Mouse (Mus musculus) WW6 (cell line): ENCODE measurements around the gene Selenof.

Experiments used
- DNase-seq: peaks from one replicate; pipeline ENCODE4 v3.0.0-alpha.2; 2013; ENCODE audit warnings: low read depth, low spot score

Selenof gene

GRCm38 (mm10) chr3:144563916-144564315, 6.2 kb upstream of the Selenof start:
- DNase-seq = no peak

GRCm38 (mm10) chr3:144565212-144565611, 4.9 kb upstream of the Selenof start:
- DNase-seq = no peak

GRCm38 (mm10) chr3:144568861-144569361, 1.2 kb upstream of the Selenof start:
- DNase-seq = no peak

- no peak for DNase-seq
Observed at GRCm38 (mm10) chr3:144569401-144569971, 618 bp upstream of the Selenof start.

- DNase-seq = no peak
Observed at GRCm38 (mm10) chr3:144570816-144571487, 848 bp downstream of the Selenof start.

- no peak for DNase-seq
Observed at GRCm38 (mm10) chr3:144574256-144574655, 4.2 kb downstream of the Selenof start.

- no peak for DNase-seq
Observed at GRCm38 (mm10) chr3:144577366-144578340, 7.5 kb downstream of the Selenof start.

- no peak for DNase-seq
Observed at GRCm38 (mm10) chr3:144578921-144579320, 8.8 kb downstream of the Selenof start.

- DNase-seq = no peak
Observed at GRCm38 (mm10) chr3:144579796-144580195, 9.7 kb downstream of the Selenof start.

GRCm38 (mm10) chr3:144580281-144580680, 10.2 kb downstream of the Selenof start:
- DNase-seq = no peak

GRCm38 (mm10) chr3:144581842-144582241, 11.7 kb downstream of the Selenof start:
- no peak for DNase-seq

- DNase-seq = no peak
Observed at GRCm38 (mm10) chr3:144582306-144582705, 12.2 kb downstream of the Selenof start.

- DNase-seq = no peak
Observed at GRCm38 (mm10) chr3:144583789-144584188, 13.7 kb downstream of the Selenof start.

GRCm38 (mm10) chr3:144584789-144585553, 14.9 kb downstream of the Selenof start:
- DNase-seq = no peak

- DNase-seq = no peak
Observed at GRCm38 (mm10) chr3:144586731-144587130, 16.6 kb downstream of the Selenof start.

GRCm38 (mm10) chr3:144589189-144589890, 19.2 kb downstream of the Selenof start:
- no peak for DNase-seq

GRCm38 (mm10) chr3:144592992-144593785, 23.1 kb downstream of the Selenof start:
- no peak for DNase-seq

- no peak for DNase-seq
Observed at GRCm38 (mm10) chr3:144597121-144597520, 27.0 kb downstream of the Selenof start.

GRCm38 (mm10) chr3:144597790-144598467, 27.8 kb downstream of the Selenof start:
- DNase-seq = no peak
